Mouse (Mus musculus): ENCODE results near the gene Myo18b.

The Myo18b gene

GRCm38 (mm10) chr5:112895674-112896654 is at the start of gene Myo18b:
TSS of gene Myo18b (minus strand) at chr5:112896362.
- DNase-seq (ENCODE audit: low spot score), result no peak

- DNase-seq (ENCODE audit: low spot score), result no peak
Observed at GRCm38 (mm10) chr5:112945925-112946324, 49.8 kb upstream of the Myo18b start.

DNA sequence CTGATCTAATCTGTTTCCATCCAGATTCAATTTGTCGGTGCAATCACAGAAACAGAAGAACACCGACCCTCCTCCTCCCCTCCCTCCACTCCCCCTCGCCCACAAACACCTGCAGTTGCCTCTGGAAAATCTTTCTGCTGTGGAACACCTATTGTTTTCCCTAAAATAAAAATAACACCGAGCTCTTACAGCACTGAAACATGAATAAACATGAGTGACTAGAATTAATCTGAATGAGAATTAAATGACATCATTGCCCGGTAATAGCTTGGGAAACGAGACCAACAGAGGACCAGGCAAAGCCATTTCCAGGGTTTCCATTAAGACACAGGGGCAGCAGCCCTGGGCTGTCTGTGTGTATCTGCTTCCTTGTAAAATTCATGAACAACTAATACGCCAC is 46.1 kb upstream of the Myo18b start:
- DNase-seq (ENCODE audit: low spot score), result no peak

- no peak for DNase-seq (ENCODE audit: low spot score)
Observed at GRCm38 (mm10) chr5:112941001-112941400, 44.8 kb upstream of the Myo18b start.

GRCm38 (mm10) chr5:112936632-112937031 is 40.5 kb upstream of the Myo18b start:
- DNase-seq (ENCODE audit: low spot score), result no peak

GRCm38 (mm10) chr5:112935436-112935835 is 39.3 kb upstream of the Myo18b start:
- no peak for DNase-seq (ENCODE audit: low spot score)

- DNase-seq (ENCODE audit: low spot score), result no peak
Observed at GRCm38 (mm10) chr5:112932878-112933567, 36.9 kb upstream of the Myo18b start.

DNA sequence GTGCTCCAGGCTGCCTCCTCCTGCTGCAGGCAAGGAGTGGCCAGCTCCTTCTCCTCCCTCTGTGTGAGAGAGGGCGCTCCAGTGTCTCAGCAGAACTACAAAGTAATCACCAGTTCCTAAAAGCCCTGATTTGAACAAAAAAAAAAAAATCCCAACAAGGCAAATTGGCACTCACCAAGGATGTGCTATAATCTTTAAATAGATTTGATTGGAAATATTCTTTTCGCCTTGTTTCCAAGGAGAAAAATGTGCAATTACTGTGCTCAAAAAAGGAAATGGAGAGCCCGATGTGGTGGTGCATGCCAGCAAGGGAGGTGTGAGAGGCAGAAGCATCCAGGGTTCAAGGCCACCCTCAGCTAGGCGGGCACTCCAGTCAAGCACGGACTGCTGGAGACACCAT is 35.7 kb upstream of the Myo18b start:
- no peak for DNase-seq (ENCODE audit: low spot score)

- no peak for DNase-seq (ENCODE audit: low spot score)
Observed at GRCm38 (mm10) chr5:112928201-112928881, 32.2 kb upstream of the Myo18b start.

DNA sequence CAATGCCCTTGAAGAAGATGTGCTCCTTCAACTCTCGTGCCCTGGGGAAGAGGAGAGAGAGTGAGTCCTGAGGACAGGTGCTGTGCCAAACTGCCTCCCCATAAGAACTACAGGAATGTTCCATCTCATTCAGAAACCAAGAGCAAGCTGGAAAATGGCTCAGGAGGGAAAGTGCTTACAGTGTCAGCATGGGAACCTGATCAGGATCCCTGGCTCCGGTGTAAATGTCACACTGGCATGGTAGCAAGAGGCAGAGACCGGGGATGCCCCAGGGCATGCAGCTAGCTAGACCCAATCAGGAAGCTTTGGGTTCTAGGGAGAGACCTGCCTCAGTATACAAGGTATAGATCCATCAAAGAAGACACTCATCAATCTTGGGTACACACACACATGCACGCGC is 29.3 kb upstream of the Myo18b start:
- DNase-seq (ENCODE audit: low spot score), result no peak

- no peak for DNase-seq (ENCODE audit: low spot score)
Observed at GRCm38 (mm10) chr5:112924806-112925205, 28.6 kb upstream of the Myo18b start.

GRCm38 (mm10) chr5:112923841-112924240 is 27.7 kb upstream of the Myo18b start:
- DNase-seq (ENCODE audit: low spot score), result no peak

- no peak for DNase-seq (ENCODE audit: low spot score)
Observed at GRCm38 (mm10) chr5:112921914-112922313, 25.8 kb upstream of the Myo18b start.

DNA sequence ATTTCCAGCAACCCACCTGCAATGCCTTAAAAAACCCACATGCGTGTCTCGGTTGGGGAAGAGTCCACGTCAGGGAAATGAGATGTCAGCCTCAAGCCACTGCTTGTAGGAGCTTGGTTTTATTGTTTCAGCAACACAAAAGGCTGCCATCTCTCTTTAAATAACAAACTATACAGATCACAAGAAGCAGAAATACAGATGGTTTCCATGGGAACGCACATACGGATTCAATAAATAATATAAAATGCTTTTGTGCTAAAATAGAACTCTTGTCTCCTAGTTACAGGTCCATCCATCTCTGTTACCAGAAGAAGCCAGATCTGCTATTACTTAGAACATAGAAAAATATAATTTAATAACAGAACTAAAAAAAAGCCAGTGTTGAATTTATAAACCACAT is 14.2 kb upstream of the Myo18b start:
- DNase-seq (ENCODE audit: low spot score), result no peak

DNA sequence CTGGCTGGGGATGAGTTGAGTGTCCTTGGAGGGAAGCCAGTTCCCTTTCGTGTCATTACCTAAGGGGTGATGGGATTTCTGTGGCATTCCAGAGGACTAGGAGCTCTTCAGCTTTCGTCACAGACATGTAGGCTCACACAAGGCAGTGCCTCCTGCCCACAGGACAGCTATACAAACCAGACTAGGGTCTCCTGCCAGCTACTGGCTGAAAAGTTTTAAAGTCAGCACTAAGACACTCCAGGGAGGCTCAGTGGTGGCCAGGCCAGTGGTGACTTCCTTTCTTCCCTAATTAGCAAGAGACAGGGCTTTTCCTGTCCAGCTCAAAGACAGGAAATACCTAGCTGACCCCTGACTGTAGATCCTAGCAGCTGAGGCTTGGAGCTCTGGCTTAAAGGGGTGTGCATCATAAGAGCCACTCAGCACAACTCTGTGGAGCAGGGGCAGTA is 12.0 kb upstream of the Myo18b start:
- DNase-seq (ENCODE audit: low spot score), result no peak

DNA sequence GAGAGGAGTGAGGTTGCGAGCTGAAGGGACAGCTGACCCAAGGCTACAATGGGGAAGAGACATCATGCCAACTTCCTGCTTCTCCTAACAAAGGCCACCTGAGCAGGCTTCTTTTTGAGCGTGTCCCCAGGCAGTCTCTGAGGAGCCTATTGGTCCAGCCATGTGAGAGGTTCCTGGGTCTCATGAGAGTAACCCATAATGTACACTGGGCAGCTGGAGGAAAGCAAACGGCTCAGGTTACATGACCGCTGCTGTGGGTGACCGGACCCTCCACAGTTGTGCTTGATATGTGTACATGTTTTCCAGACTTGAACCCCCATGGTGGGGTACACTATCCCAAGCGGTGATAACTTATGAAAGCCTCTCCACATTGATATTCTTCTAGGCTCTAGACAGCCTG is 11.3 kb upstream of the Myo18b start:
- no peak for DNase-seq (ENCODE audit: low spot score)

DNA sequence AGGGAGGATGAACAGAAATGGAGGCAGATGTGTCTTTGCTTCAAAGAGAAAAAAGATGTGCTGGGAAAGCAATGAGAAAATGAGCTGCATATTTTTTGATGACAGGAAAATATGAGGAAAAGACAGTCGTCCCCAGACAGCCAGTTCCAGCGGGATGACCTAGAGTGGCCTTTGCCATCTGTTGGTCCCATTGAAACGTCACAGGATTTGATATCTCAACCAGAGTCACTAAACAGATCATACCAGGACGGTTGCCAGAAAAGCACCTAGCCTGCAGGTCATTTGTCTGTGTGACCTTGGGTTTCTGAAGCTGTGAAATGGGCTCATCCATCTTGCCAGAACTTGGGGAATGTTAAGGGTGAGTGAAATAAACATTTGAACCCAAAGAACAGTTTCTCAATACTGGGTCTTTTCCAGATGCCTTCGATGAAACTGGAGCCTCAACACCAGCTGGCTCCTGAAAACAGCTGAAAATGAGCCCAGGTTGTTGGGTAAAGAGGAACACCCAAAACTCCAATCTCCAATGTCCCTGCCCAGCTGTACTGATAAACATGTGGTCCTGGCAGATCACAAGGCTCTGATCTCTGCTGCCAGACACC is 2.6 kb downstream of the Myo18b start:
- DNase-seq (ENCODE audit: low spot score), result no peak

GRCm38 (mm10) chr5:112892411-112892810 is 3.8 kb downstream of the Myo18b start:
- no peak for DNase-seq (ENCODE audit: low spot score)

- DNase-seq (ENCODE audit: low spot score), result no peak
Observed at GRCm38 (mm10) chr5:112888651-112889050, 7.5 kb downstream of the Myo18b start.

DNA sequence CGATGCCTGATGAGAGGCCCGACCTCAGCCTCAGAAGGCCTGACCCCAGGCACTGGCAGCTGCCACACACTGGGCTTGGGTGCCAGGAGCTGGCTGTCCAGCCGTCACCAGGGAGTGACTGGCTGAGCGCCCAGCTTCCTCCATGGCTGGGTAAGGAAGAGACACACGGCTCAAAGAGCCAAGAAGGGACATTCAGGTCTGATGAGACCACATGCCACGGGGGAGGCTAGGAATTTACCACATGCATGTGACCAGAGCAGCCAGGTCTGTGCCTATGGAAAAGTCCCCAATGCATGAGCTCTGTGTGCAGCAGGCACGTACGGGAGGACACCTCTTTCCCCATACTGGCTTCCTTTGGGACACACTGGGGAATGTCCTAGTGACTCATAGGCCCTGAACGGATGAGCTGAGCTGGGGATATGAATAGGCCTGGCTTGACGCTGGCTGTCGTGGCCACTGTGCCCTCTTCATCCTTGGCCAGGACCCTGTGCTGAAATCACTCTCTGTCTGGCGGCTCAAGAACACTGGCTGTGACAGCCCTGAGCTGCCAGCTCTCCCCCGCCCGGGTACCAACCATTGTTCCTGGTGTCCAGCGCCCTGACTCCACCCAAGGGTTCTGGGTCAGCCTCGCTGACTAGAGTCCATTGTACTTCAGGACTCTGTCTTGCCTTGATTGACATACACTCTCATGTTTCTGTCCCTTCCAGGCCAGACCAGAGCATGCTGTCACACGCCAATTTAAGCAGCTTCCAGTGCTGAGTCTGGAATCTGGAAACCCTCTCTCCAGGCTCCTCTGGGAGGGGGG is 9.3 kb downstream of the Myo18b start:
- DNase-seq (ENCODE audit: low spot score), result peak; percentile 28

GRCm38 (mm10) chr5:112877391-112878115 is 18.6 kb downstream of the Myo18b start:
- no peak for DNase-seq (ENCODE audit: low spot score)

All from ovary, postnatal 36 days (tissue).